Mouse (Mus musculus) adrenal gland, adult 2 months (tissue): ENCODE data around the gene Trim12c. TPM values are rescaled to one million over a fixed set of nuclear protein-coding genes. Genes with fewer than 3 reads are reported as not detected.
"Not testable (repeated sequence)": the region's sequence is repeated elsewhere in the genome, so short reads cannot be mapped to it uniquely, and the experiment has no call there.

Experiments
- DNase-seq: peaks from one replicate; pipeline ENCODE4 v3.0.0; 2021
- long read RNA-seq: library from polyadenylated mRNA; stranded (forward); transcript quantifications from one replicate; pipeline ENCODE4 v2.0.0, GENCODE M21; 2021
- polyA plus RNA-seq: library from polyadenylated mRNA; depleted of rRNA; stranded (reverse); fragments of >200 nt; gene quantifications from 2 replicates; pipeline ENCODE4 v1.2.3, GENCODE M21; 2012; rRNA removed
- total RNA-seq, 2 experiments: library from RNA; stranded (reverse); gene quantifications; 2 replicates each; pipeline ENCODE4 v1.2.3; 2021

Trim12c gene
- total RNA-seq: 1 to 10 TPM; 9.2 to 9.8 TPM
- 2.0 and 2.2 TPM in 2 replicates for polyA plus RNA-seq
- long read RNA-seq: 0 reads

- DNase-seq: peak; percentile 87
Observed at GRCm38 (mm10) chr7:104352717-104353599, at the start of gene Trim12c. Gene Trim12c (minus strand): TSS chr7:104353362.

DNA sequence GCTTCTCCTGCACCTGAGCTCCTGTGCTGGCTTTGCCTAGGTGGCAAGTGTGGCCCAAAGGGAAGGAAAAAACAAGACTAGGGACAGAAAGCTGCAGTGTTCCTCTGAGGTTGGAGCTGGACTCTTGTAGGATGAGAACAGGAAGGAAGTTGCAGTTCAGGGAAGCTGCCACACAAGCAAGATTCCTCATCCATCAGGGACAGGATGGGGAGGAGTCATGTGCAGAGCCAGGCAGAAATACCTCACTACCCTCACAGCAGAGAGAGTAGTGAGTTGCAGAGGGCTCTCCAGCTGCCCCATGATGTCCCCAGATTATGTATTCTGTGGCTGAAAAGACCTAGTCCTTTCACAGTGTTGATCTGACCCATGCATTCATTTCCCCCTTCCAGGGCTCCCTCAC is 48.0 kb upstream of the Trim12c start:
- no peak for DNase-seq

- DNase-seq: no peak
Observed at GRCm38 (mm10) chr7:104400698-104401097, 47.5 kb upstream of the Trim12c start, which contains the start of gene Trim30c. Gene Trim30c (minus strand): TSS chr7:104400837.

GRCm38 (mm10) chr7:104398492-104398891 is 45.3 kb upstream of the Trim12c start:
- DNase-seq: no peak

- DNase-seq: peak; percentile 12
Observed at GRCm38 (mm10) chr7:104369736-104370414, 16.7 kb upstream of the Trim12c start, which contains the start of gene Trim30b. Gene Trim30b (minus strand): TSS chr7:104369884.

- DNase-seq: no peak
Observed at GRCm38 (mm10) chr7:104366339-104366738, 13.2 kb upstream of the Trim12c start.

DNA sequence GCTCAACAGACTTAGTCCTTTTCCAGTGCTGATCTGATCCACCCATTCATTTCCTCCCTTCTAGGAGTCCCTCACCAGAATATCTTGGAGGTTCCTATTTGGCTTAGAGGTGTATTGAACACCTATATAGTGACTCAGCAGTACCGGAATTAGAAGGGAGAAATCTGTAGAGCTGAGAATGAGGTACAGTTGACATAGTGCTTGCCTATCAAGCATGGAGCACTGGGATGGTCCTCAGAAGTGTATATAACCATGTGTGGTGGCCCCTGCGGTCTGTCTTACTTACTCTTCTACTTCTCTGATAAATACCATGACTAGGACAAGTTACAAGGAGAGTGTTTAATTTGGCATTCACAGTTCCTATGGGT is 422 bp upstream of the Trim12c start:
- no peak for DNase-seq

- DNase-seq: not testable (repeated sequence)
Observed at GRCm38 (mm10) chr7:104348043-104348442, 5.1 kb downstream of the Trim12c start.

DNA sequence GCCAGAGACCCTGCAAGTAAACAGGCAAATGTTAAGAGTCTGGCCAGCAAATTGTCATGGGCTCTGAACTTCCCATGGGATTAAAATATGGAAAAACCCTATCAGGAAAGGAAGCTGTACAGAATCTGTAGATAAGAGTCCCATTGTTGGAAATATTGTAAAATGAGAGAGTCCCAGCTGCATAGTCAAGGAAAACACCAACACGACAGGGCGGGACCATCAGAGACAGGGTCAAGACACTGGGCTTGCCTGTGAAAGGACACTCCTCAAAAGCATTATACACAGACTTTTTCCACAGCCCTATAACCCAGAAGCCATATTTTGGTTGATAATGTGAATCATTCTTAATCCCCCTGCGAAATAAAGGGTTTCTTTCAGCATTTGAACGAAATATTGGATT is 12.4 kb downstream of the Trim12c start:
- DNase-seq: not testable (repeated sequence)

DNA sequence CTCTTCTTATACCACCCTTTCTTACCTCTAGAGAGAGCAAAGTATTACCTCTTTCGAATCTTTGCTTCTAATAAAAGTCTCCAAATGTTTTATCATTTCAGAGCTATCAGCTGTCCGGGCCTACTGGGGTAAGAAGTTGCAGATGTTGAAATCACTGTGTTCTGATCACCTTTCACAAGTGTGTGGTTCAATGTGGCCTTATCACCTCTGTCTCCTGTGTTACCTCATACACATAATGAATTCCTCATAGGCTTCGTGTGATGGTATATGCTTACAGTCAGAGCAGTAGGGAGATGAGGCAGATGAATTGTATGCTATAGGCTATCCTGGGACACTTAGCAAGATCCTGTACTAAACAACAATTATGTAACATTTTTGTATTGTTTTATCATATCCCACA is 17.6 kb downstream of the Trim12c start:
- not testable (repeated sequence) for DNase-seq

GRCm38 (mm10) chr7:104329171-104329570 is 24.0 kb downstream of the Trim12c start, which contains the start of gene Trim34b:
Gene Trim34b (plus strand): TSS chr7:104329471.
- not testable (repeated sequence) for DNase-seq

DNA sequence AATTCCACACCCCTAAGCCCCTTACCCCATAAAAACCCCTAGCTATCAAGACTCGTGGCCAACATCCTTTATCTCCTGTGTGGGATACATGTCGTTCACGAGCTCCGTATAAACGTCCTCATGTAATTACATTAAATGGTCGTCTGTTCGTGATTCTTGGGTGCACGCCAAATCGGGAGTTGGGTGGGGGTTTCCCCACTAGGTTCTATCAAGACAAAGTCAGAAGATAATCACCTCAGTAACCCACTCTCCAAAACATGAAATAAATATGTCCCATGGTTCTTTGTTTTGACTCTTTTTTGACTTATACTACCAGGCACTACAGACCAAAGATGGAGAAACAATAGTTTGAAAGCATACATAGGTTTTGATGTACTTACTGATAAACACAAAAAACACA is 31.1 kb downstream of the Trim12c start:
- no peak for DNase-seq

- DNase-seq: not testable (repeated sequence)
Observed at GRCm38 (mm10) chr7:104315369-104316080, 37.6 kb downstream of the Trim12c start, which contains the start of gene Trim12a. Gene Trim12a (minus strand): TSS chr7:104315466.

- peak; percentile 52 for DNase-seq
Observed at GRCm38 (mm10) chr7:104314796-104315353, 38.3 kb downstream of the Trim12c start.

GRCm38 (mm10) chr7:104291638-104292400 is 61.3 kb downstream of the Trim12c start:
- DNase-seq: no peak

GRCm38 (mm10) chr7:104290641-104291040 is 62.5 kb downstream of the Trim12c start:
- DNase-seq: no peak

Other genes with a start within 250 kb of the Trim12c start
- gene Olfr646, start 248.5 kb downstream of the Trim12c start, total RNA-seq: not detected
- gene Olfr646, start 248.5 kb downstream of the Trim12c start, polyA plus RNA-seq: not detected in 2 replicates
- not detected for gene Ubqln5, start 223.5 kb downstream of the Trim12c start, total RNA-seq
- gene Ubqln5, start 223.5 kb downstream of the Trim12c start, polyA plus RNA-seq: not detected in 2 replicates
- gene Olfr643, start 216.0 kb downstream of the Trim12c start, total RNA-seq: not detected
- not detected in 2 replicates for gene Olfr643, start 216.0 kb downstream of the Trim12c start, polyA plus RNA-seq
- not detected for gene Ubqln3, start 210.1 kb downstream of the Trim12c start, total RNA-seq
- gene Ubqln3, start 210.1 kb downstream of the Trim12c start, polyA plus RNA-seq: not detected in 2 replicates
- not detected for gene Ubqlnl, start 202.8 kb downstream of the Trim12c start, total RNA-seq
- not detected in 2 replicates for gene Ubqlnl, start 202.8 kb downstream of the Trim12c start, polyA plus RNA-seq
- not detected for gene Olfm5, start 188.5 kb downstream of the Trim12c start, total RNA-seq
- gene Olfm5, start 188.5 kb downstream of the Trim12c start, polyA plus RNA-seq: not detected in 2 replicates
- not detected for gene Olfr648, start 170.0 kb downstream of the Trim12c start, total RNA-seq
- gene Olfr648, start 170.0 kb downstream of the Trim12c start, polyA plus RNA-seq: 0.04 TPM in 1 of 2 replicates, not detected in the other
- gene Olfr649, start 157.4 kb downstream of the Trim12c start, total RNA-seq: not detected
- gene Olfr649, start 157.4 kb downstream of the Trim12c start, polyA plus RNA-seq: not detected in 2 replicates
- gene Trim6, start 134.6 kb downstream of the Trim12c start, total RNA-seq: under 1 TPM; 0.12 to 0.66 TPM
- 0.09 and 0.36 TPM in 2 replicates for gene Trim6, start 134.6 kb downstream of the Trim12c start, polyA plus RNA-seq
- 1 to 10 TPM; 6.5 to 6.8 TPM for gene Trim34a, start 108.9 kb downstream of the Trim12c start, total RNA-seq
- gene Trim34a, start 108.9 kb downstream of the Trim12c start, polyA plus RNA-seq: 4.0 and 4.6 TPM in 2 replicates
- 1 to 10 TPM; 3.5 to 3.8 TPM for gene Trim5, start 65.3 kb downstream of the Trim12c start, total RNA-seq
- 0.22 and 0.47 TPM in 2 replicates for gene Trim5, start 65.3 kb downstream of the Trim12c start, polyA plus RNA-seq
- 10 to 100 TPM in 1 of 2 experiments, 1 to 10 TPM in 1; 9.1 to 12.5 TPM for gene Trim12a, start 37.9 kb downstream of the Trim12c start, total RNA-seq
- gene Trim12a, start 37.9 kb downstream of the Trim12c start, polyA plus RNA-seq: 1.4 and 1.7 TPM in 2 replicates
- under 1 TPM; 0.38 to 0.46 TPM for gene Trim34b, start 23.9 kb downstream of the Trim12c start, total RNA-seq
- 0.54 and 1.7 TPM in 2 replicates for gene Trim34b, start 23.9 kb downstream of the Trim12c start, polyA plus RNA-seq
- under 1 TPM; 0.09 to 0.17 TPM for gene Trim30b, start 16.5 kb upstream of the Trim12c start, total RNA-seq
- gene Trim30b, start 16.5 kb upstream of the Trim12c start, polyA plus RNA-seq: not detected in 2 replicates
- not detected for gene Trim30c, start 47.5 kb upstream of the Trim12c start, total RNA-seq
- not detected in 2 replicates for gene Trim30c, start 47.5 kb upstream of the Trim12c start, polyA plus RNA-seq
- 1 to 10 TPM; 5.1 to 6.6 TPM for gene Trim30a, start 111.8 kb upstream of the Trim12c start, total RNA-seq
- 2.1 and 2.8 TPM in 2 replicates for gene Trim30a, start 111.8 kb upstream of the Trim12c start, polyA plus RNA-seq
- 1 to 10 TPM; 5.9 TPM for gene Trim30d, start 154.5 kb upstream of the Trim12c start, total RNA-seq
- gene Trim30d, start 154.5 kb upstream of the Trim12c start, polyA plus RNA-seq: 1.8 and 2.4 TPM in 2 replicates
- not detected for gene Olfr651, start 196.8 kb upstream of the Trim12c start, total RNA-seq
- gene Olfr651, start 196.8 kb upstream of the Trim12c start, polyA plus RNA-seq: not detected in 2 replicates
- not detected for gene Olfr652, start 207.5 kb upstream of the Trim12c start, total RNA-seq
- gene Olfr652, start 207.5 kb upstream of the Trim12c start, polyA plus RNA-seq: not detected in 2 replicates
- gene Olfr653, start 224.0 kb upstream of the Trim12c start, total RNA-seq: not detected
- not detected in 2 replicates for gene Olfr653, start 224.0 kb upstream of the Trim12c start, polyA plus RNA-seq
- not detected for gene Olfr654, start 233.7 kb upstream of the Trim12c start, total RNA-seq
- not detected in 2 replicates for gene Olfr654, start 233.7 kb upstream of the Trim12c start, polyA plus RNA-seq
- not detected for gene Olfr655, start 248.4 kb upstream of the Trim12c start, total RNA-seq
- gene Olfr655, start 248.4 kb upstream of the Trim12c start, polyA plus RNA-seq: not detected in 2 replicates